Mouse (Mus musculus): ENCODE results near the gene Asna1. TPM values are rescaled to one million over a fixed set of nuclear protein-coding genes. Genes with fewer than 3 reads are reported as not detected.

Asna1 gene
- polyA plus RNA-seq, 1 experiment from 2014 or later, result 131 TPM

- H3K4me2 ChIP-seq (ENCODE audit: low read depth, severe bottlenecking), result peak within 1 kb of the TSS; percentile 37
- 37% methylated on average over 2 of the region's 2 CpGs for WGBS
- peaks cover 33% of the 10 kb centered on the region for H3K27me3 ChIP-seq (ENCODE audit: control insufficient read depth, insufficient read depth, low read length)
- 0 out of 2 replicates have a peak, but pooled peaks cover 3% of the 10 kb centered on the region for H3K4me1 ChIP-seq (ENCODE audit: control insufficient read depth, insufficient read depth, low read length)
- peak within 1 kb of the TSS; percentile 24 for H3K4me3 ChIP-seq (ENCODE audit: low read depth, low read length)
- no peak within 1 kb of the TSS for H3K27ac ChIP-seq (replicated peaks; ENCODE audit: low read depth, low read length)
- H3K9me3 ChIP-seq (ENCODE audit: control insufficient read depth, low read length), result no peaks in the 10 kb centered on the region
- no peak for DNase-seq (ENCODE audit: low spot score)
- peaks cover 11% of the 10 kb centered on the region for H3K36me3 ChIP-seq (ENCODE audit: control insufficient read depth, insufficient read depth, low read length)
- no peak for ATAC-seq (ENCODE audit: insufficient number of reproducible peaks, low FRiP score, low TSS enrichment, low read depth)
- H3K9ac ChIP-seq (ENCODE audit: low read length), result peak within 1 kb of the TSS; percentile 47
Measured at GRCm38 (mm10) chr8:85014431-85014830, 10.7 kb downstream of the Asna1 start, which contains the start of gene Best2. TSS of gene Best2 (minus strand) at chr8:85014531.

- WGBS, result 5% methylated on average over 25 of the region's 26 CpGs
- Histone ChIP-seq H3K27me3 (ENCODE audit: control insufficient read depth, insufficient read depth, low read length) (peaks cover 35% of the 10 kb centered on the region), H3K36me3 (ENCODE audit: control insufficient read depth, insufficient read depth, low read length) (peaks cover 5% of the 10 kb centered on the region), H3K4me1 (ENCODE audit: control insufficient read depth, insufficient read depth, low read length) (0 out of 2 replicates have a peak, but pooled peaks cover 3% of the 10 kb centered on the region), H3K4me2 (ENCODE audit: low read depth, severe bottlenecking) (peak overlapping the region; percentile 37), H3K4me3 (ENCODE audit: low read depth, low read length) (peak overlapping the region; percentile 24), H3K9ac (ENCODE audit: low read length) (peak overlapping the region; percentile 47), H3K9me3 (ENCODE audit: control insufficient read depth, low read length) (no peaks in the 10 kb centered on the region), H3K27ac (replicated peaks; ENCODE audit: low read depth, low read length) (no peak overlapping the region)
- DNase-seq (ENCODE audit: low spot score), result peak; percentile 81
- ATAC-seq (ENCODE audit: insufficient number of reproducible peaks, low FRiP score, low TSS enrichment, low read depth), result no peak
Measured at GRCm38 (mm10) chr8:85013230-85013840, 11.7 kb downstream of the Asna1 start.

- Histone ChIP-seq H3K4me1 (ENCODE audit: control insufficient read depth, insufficient read depth, low read length) (0 out of 2 replicates have a peak, but pooled peaks cover 3% of the 10 kb centered on the region), H3K9ac (ENCODE audit: low read length) (no peak overlapping the region), H3K4me3 (ENCODE audit: low read depth, low read length) (no peak overlapping the region), H3K27me3 (ENCODE audit: control insufficient read depth, insufficient read depth, low read length) (peaks cover 35% of the 10 kb centered on the region), H3K4me2 (ENCODE audit: low read depth, severe bottlenecking) (no peak overlapping the region), H3K36me3 (ENCODE audit: control insufficient read depth, insufficient read depth, low read length) (no peaks in the 10 kb centered on the region), H3K9me3 (ENCODE audit: control insufficient read depth, low read length) (no peaks in the 10 kb centered on the region), H3K27ac (replicated peaks; ENCODE audit: low read depth, low read length) (no peak overlapping the region)
- DNase-seq (ENCODE audit: low spot score), result no peak
- WGBS, result 15% methylated on average over 28 of the region's 28 CpGs
- no peak for ATAC-seq (ENCODE audit: insufficient number of reproducible peaks, low FRiP score, low TSS enrichment, low read depth)
Measured at GRCm38 (mm10) chr8:85011242-85011641, 13.8 kb downstream of the Asna1 start.

- no peak overlapping the region for H3K4me3 ChIP-seq (ENCODE audit: low read depth, low read length)
- no peaks in the 10 kb centered on the region for H3K36me3 ChIP-seq (ENCODE audit: control insufficient read depth, insufficient read depth, low read length)
- H3K4me2 ChIP-seq (ENCODE audit: low read depth, severe bottlenecking), result no peak overlapping the region
- H3K27me3 ChIP-seq (ENCODE audit: control insufficient read depth, insufficient read depth, low read length), result peaks cover 21% of the 10 kb centered on the region
- no peak overlapping the region for H3K9ac ChIP-seq (ENCODE audit: low read length)
- no peaks in the 10 kb centered on the region for H3K9me3 ChIP-seq (ENCODE audit: control insufficient read depth, low read length)
- 13% methylated on average over 25 of the region's 25 CpGs for WGBS
- DNase-seq (ENCODE audit: low spot score) (peak; percentile 64), ATAC-seq (ENCODE audit: insufficient number of reproducible peaks, low FRiP score, low TSS enrichment, low read depth) (no peak)
- H3K27ac ChIP-seq (replicated peaks; ENCODE audit: low read depth, low read length), result no peak overlapping the region
- H3K4me1 ChIP-seq (ENCODE audit: control insufficient read depth, insufficient read depth, low read length), result no peaks in the 10 kb centered on the region
Measured at GRCm38 (mm10) chr8:85007686-85008085, 17.4 kb downstream of the Asna1 start.

- Histone ChIP-seq H3K9me3 (ENCODE audit: control insufficient read depth, low read length) (no peaks in the 10 kb centered on the region), H3K27ac (replicated peaks; ENCODE audit: low read depth, low read length) (no peak overlapping the region), H3K4me3 (ENCODE audit: low read depth, low read length) (no peak overlapping the region), H3K4me1 (ENCODE audit: control insufficient read depth, insufficient read depth, low read length) (peaks cover 7% of the 10 kb centered on the region; the same call in 1 of the 2 replicates), H3K4me2 (ENCODE audit: low read depth, severe bottlenecking) (peak overlapping the region; percentile 24; the same call in 1 of the 2 replicates), H3K27me3 (ENCODE audit: control insufficient read depth, insufficient read depth, low read length) (peaks cover 14% of the 10 kb centered on the region), H3K9ac (ENCODE audit: low read length) (peak overlapping the region; percentile 22), H3K36me3 (ENCODE audit: control insufficient read depth, insufficient read depth, low read length) (no peaks in the 10 kb centered on the region)
- DNase-seq (ENCODE audit: low spot score) (peak; percentile 95), ATAC-seq (ENCODE audit: insufficient number of reproducible peaks, low FRiP score, low TSS enrichment, low read depth) (0 out of 2 replicates have a peak, but pooled peaks have one; percentile 17)
- WGBS, result 5% methylated on average over 19 of the region's 19 CpGs
Measured at GRCm38 (mm10) chr8:84997649-84998295, 27.3 kb downstream of the Asna1 start.

GRCm38 (mm10) chr8:84996978-84997377 is 28.1 kb downstream of the Asna1 start:
- 76% methylated on average over 5 of the region's 5 CpGs for WGBS

GRCm38 (mm10) chr8:84995680-84996079 is 29.4 kb downstream of the Asna1 start:
- no peak overlapping the region for H3K27ac ChIP-seq (replicated peaks; ENCODE audit: low read depth, low read length)
- H3K27me3 ChIP-seq (ENCODE audit: control insufficient read depth, insufficient read depth, low read length), result peaks cover 14% of the 10 kb centered on the region
- no peaks in the 10 kb centered on the region for H3K36me3 ChIP-seq (ENCODE audit: control insufficient read depth, insufficient read depth, low read length)
- ATAC-seq (ENCODE audit: insufficient number of reproducible peaks, low FRiP score, low TSS enrichment, low read depth) (no peak), DNase-seq (ENCODE audit: low spot score) (peak; percentile 41)
- no peaks in the 10 kb centered on the region for H3K9me3 ChIP-seq (ENCODE audit: control insufficient read depth, low read length)
- H3K4me2 ChIP-seq (ENCODE audit: low read depth, severe bottlenecking), result no peak overlapping the region
- H3K4me1 ChIP-seq (ENCODE audit: control insufficient read depth, insufficient read depth, low read length), result peaks cover 9% of the 10 kb centered on the region; the same call in 1 of the 2 replicates
- H3K4me3 ChIP-seq (ENCODE audit: low read depth, low read length), result no peak overlapping the region
- 32% methylated on average over 25 of the region's 25 CpGs for WGBS
- H3K9ac ChIP-seq (ENCODE audit: low read length), result no peak overlapping the region

More at GRCm38 (mm10) chr8:84996978-84997377, 28.1 kb downstream of the Asna1 start:
- ATAC-seq (ENCODE audit: insufficient number of reproducible peaks, low FRiP score, low TSS enrichment, low read depth) (no peak), DNase-seq (ENCODE audit: low spot score) (no peak)
- Histone ChIP-seq H3K27ac (replicated peaks; ENCODE audit: low read depth, low read length) (no peak overlapping the region), H3K4me1 (ENCODE audit: control insufficient read depth, insufficient read depth, low read length) (peaks cover 7% of the 10 kb centered on the region; the same call in 1 of the 2 replicates), H3K4me3 (ENCODE audit: low read depth, low read length) (no peak overlapping the region), H3K9me3 (ENCODE audit: control insufficient read depth, low read length) (no peaks in the 10 kb centered on the region), H3K27me3 (ENCODE audit: control insufficient read depth, insufficient read depth, low read length) (peaks cover 14% of the 10 kb centered on the region), H3K4me2 (ENCODE audit: low read depth, severe bottlenecking) (no peak overlapping the region), H3K36me3 (ENCODE audit: control insufficient read depth, insufficient read depth, low read length) (no peaks in the 10 kb centered on the region), H3K9ac (ENCODE audit: low read length) (no peak overlapping the region)

- H3K9ac ChIP-seq (ENCODE audit: low read length), result no peak overlapping the region
- no peak overlapping the region for H3K27ac ChIP-seq (replicated peaks; ENCODE audit: low read depth, low read length)
- peaks cover 10% of the 10 kb centered on the region; the same call in 1 of the 2 replicates for H3K4me1 ChIP-seq (ENCODE audit: control insufficient read depth, insufficient read depth, low read length)
- H3K4me3 ChIP-seq (ENCODE audit: low read depth, low read length), result no peak overlapping the region
- H3K9me3 ChIP-seq (ENCODE audit: control insufficient read depth, low read length), result no peaks in the 10 kb centered on the region
- WGBS, result 92% methylated on average over 9 of the region's 9 CpGs
- H3K36me3 ChIP-seq (ENCODE audit: control insufficient read depth, insufficient read depth, low read length), result no peaks in the 10 kb centered on the region
- peaks cover 14% of the 10 kb centered on the region for H3K27me3 ChIP-seq (ENCODE audit: control insufficient read depth, insufficient read depth, low read length)
- ATAC-seq (ENCODE audit: insufficient number of reproducible peaks, low FRiP score, low TSS enrichment, low read depth) (no peak), DNase-seq (ENCODE audit: low spot score) (no peak)
- H3K4me2 ChIP-seq (ENCODE audit: low read depth, severe bottlenecking), result no peak overlapping the region
Measured at GRCm38 (mm10) chr8:84994375-84994774, 30.7 kb downstream of the Asna1 start.

Measured in limb, embryonic 11.5 days (tissue).